ENCODE assay signal across 8 mouse cellular contexts in the genomic region with DNA sequence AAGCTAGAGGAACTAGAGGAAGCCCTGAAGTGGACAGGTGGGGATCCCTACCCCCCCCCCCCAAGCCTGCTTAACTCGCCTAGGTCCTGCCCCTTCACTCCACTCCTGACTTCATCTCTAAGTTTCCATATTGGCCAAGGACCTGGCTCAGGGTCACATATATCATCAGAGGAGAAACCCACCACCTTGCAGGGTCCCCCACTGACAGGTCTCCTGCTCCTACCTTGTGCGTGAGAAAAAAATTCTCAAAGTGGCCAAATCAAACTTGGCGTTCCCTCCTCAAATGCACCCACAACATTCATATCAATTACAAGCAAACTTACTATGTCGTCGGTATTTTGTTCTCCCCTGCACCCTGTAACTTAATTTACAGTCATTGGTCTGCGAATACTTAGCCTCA. TPM values are rescaled to one million over a fixed set of nuclear protein-coding genes. Genes with fewer than 3 reads are reported as not detected.
DNase-seq lines count a peak whose midpoint lies in the region; ATAC-seq lines count a peak whose summit lies in the region.

No protein-coding gene starts in this region.

- no peak for DNase-seq in heart, postnatal 36 days
- DNase-seq in MN1 (ENCODE audit: low spot score), result no peak
- DNase-seq in adrenal gland, postnatal 14 days, result no peak
- no peak for DNase-seq in spleen, postnatal 36 days (ENCODE audit: low spot score in 2 of 2)

- no peaks in the 10 kb centered on the region for H3K9me3 ChIP-seq in heart, embryonic 12.5 days (replicated peaks)
- no peaks in the 10 kb centered on the region for H3K9me3 ChIP-seq in hindbrain, embryonic 13.5 days
- H3K9me3 ChIP-seq in midbrain, embryonic 12.5 days, result no peaks in the 10 kb centered on the region

- no peak for ATAC-seq in heart, embryonic 12.5 days (ENCODE audit: insufficient number of reproducible peaks, low FRiP score)
- ATAC-seq in hindbrain, embryonic 13.5 days (ENCODE audit: low FRiP score), result no peak
- no peak for ATAC-seq in midbrain, embryonic 12.5 days (ENCODE audit: low FRiP score, low read depth)

- peaks cover 48% of the 10 kb centered on the region for H3K4me1 ChIP-seq in heart, embryonic 12.5 days (replicated peaks)
- peaks cover 4% of the 10 kb centered on the region; the same call in 1 of the 2 replicates for H3K4me1 ChIP-seq in brown adipose tissue, adult 24 weeks (ENCODE audit: control insufficient read depth, insufficient read depth, insufficient read length, low read length)
- peaks cover 34% of the 10 kb centered on the region for H3K4me1 ChIP-seq in hindbrain, embryonic 13.5 days (replicated peaks)
- peaks cover 26% of the 10 kb centered on the region for H3K4me1 ChIP-seq in midbrain, embryonic 12.5 days

- intact Hi-C loops in heart, postnatal 36 days (cut with DNase I), result loop anchor here (1.0 kb wide), 2 partner anchors 15 to 61 kb away; no protein-coding TSS in a partner anchor

- H3K4me3 ChIP-seq in heart, embryonic 12.5 days, result peak overlapping the region; percentile 68
- H3K4me3 ChIP-seq in brown adipose tissue, adult 24 weeks (ENCODE audit: insufficient read depth, low read depth, low read length), result peak overlapping the region; percentile 36; the same call in 1 of the 2 replicates
- peak overlapping the region; percentile 61; the same call in 1 of the 2 replicates for H3K4me3 ChIP-seq in hindbrain, embryonic 13.5 days
- peak overlapping the region; percentile 65; the same call in 1 of the 2 replicates for H3K4me3 ChIP-seq in midbrain, embryonic 12.5 days

- no peaks in the 10 kb centered on the region for H3K36me3 ChIP-seq in heart, embryonic 12.5 days
- H3K36me3 ChIP-seq in hindbrain, embryonic 13.5 days, result no peaks in the 10 kb centered on the region
- no peaks in the 10 kb centered on the region for H3K36me3 ChIP-seq in midbrain, embryonic 12.5 days

- H3K9ac ChIP-seq in heart, embryonic 12.5 days, result peak overlapping the region; percentile 83
- H3K9ac ChIP-seq in hindbrain, embryonic 13.5 days, result no peak overlapping the region
- H3K9ac ChIP-seq in midbrain, embryonic 12.5 days (replicated peaks), result no peak overlapping the region

- H3K27me3 ChIP-seq in heart, embryonic 12.5 days (replicated peaks), result 0 out of 2 replicates have a peak, but pooled peaks cover 8% of the 10 kb centered on the region
- H3K27me3 ChIP-seq in hindbrain, embryonic 13.5 days, result peaks cover 57% of the 10 kb centered on the region
- H3K27me3 ChIP-seq in midbrain, embryonic 12.5 days, result peaks cover 61% of the 10 kb centered on the region

- 0 out of 2 replicates have a peak overlapping the region, but pooled peaks have one; percentile 81 for H3K27ac ChIP-seq in heart, embryonic 12.5 days (ENCODE audit: poor library complexity, severe bottlenecking)
- no peak overlapping the region for H3K27ac ChIP-seq in brown adipose tissue, adult 24 weeks (replicated peaks; ENCODE audit: low read depth, low read length)
- no peak overlapping the region for H3K27ac ChIP-seq in hindbrain, embryonic 13.5 days
- H3K27ac ChIP-seq in midbrain, embryonic 12.5 days (replicated peaks), result no peak overlapping the region

- peak overlapping the region; percentile 75 for H3K4me2 ChIP-seq in heart, embryonic 12.5 days
- H3K4me2 ChIP-seq in hindbrain, embryonic 13.5 days, result peak overlapping the region; percentile 97
- H3K4me2 ChIP-seq in midbrain, embryonic 12.5 days (replicated peaks), result peak overlapping the region; percentile 98

- 49% methylated on average over 6 of the region's 6 CpGs for WGBS in heart, embryonic 12.5 days
- 55% methylated on average over 6 of the region's 6 CpGs for WGBS in hindbrain, embryonic 13.5 days
- WGBS in midbrain, embryonic 12.5 days, result 46% methylated on average over 6 of the region's 6 CpGs

RNA-seq across cellular contexts. Expression of gene Tmem51, which starts 0.9 kb away (rescaled TPM):
- polyA plus RNA-seq in heart, embryonic 12.5 days (2016; fragmentation: Nextera tagmentation; extraction: Ambion mirVana), result 28.3 and 29.6 TPM in 2 replicates
- 1 to 10 TPM; 5.1 to 5.2 TPM for total RNA-seq in heart, postnatal 36 days (2021)
- polyA plus RNA-seq in brown adipose tissue, adult 24 weeks (2012; ENCODE audit: insufficient read depth, insufficient read length, missing spikeins), result 0.91 and 1.8 TPM in 2 replicates
- polyA plus RNA-seq in hindbrain, embryonic 13.5 days (2015; fragmentation: Nextera tagmentation; extraction: Ambion mirVana), result 5.6 and 6.4 TPM in 2 replicates
- 7.7 and 10.9 TPM in 2 replicates for polyA plus RNA-seq in midbrain, embryonic 12.5 days (2016; fragmentation: Nextera tagmentation; extraction: Ambion mirVana)
- 4.9 and 7.6 TPM in 2 replicates for total RNA-seq in adrenal gland, postnatal 14 days (2021)
